Mouse (Mus musculus): ENCODE results near the gene Gm49354. TPM values are rescaled to one million over a fixed set of nuclear protein-coding genes. Genes with fewer than 3 reads are reported as not detected.

Gm49354 gene
- polyA plus RNA-seq, 1 experiment from 2014 or later = not detected

GRCm38 (mm10) chr13:59775168-59775567 lies 6.9 kb downstream of the Gm49354 start:
- Histone ChIP-seq H3K4me2 (ENCODE audit: low read depth, low read length) (no peak overlapping the region), H3K4me3 (ENCODE audit: low read depth, low read length) (no peak overlapping the region), H3K4me1 (ENCODE audit: control insufficient read depth, insufficient read depth, low read length) (no peaks in the 10 kb centered on the region), H3K36me3 (replicated peaks; ENCODE audit: control insufficient read depth, insufficient read depth, low read depth, low read length) (peaks cover 8% of the 10 kb centered on the region), H3K9ac (replicated peaks; ENCODE audit: low read length) (no peak overlapping the region), H3K27me3 (ENCODE audit: control insufficient read depth, insufficient read depth, low read length) (no peaks in the 10 kb centered on the region), H3K27ac (replicated peaks; ENCODE audit: low read depth, low read length) (no peak overlapping the region), H3K9me3 (replicated peaks; ENCODE audit: control insufficient read depth, low read length) (no peaks in the 10 kb centered on the region)
- WGBS = 82% methylated on average over 3 of the region's 3 CpGs
- ATAC-seq (replicated peaks; ENCODE audit: insufficient number of reproducible peaks, low FRiP score, low TSS enrichment, low read depth) = no peak
- DNase-seq (ENCODE audit: low spot score) = no peak

- Histone ChIP-seq H3K4me2 (ENCODE audit: low read depth, low read length) (no peak overlapping the region), H3K27ac (replicated peaks; ENCODE audit: low read depth, low read length) (no peak overlapping the region), H3K36me3 (replicated peaks; ENCODE audit: control insufficient read depth, insufficient read depth, low read depth, low read length) (no peaks in the 10 kb centered on the region; the same call in 1 of the 2 replicates), H3K9me3 (replicated peaks; ENCODE audit: control insufficient read depth, low read length) (no peaks in the 10 kb centered on the region), H3K4me3 (ENCODE audit: low read depth, low read length) (no peak overlapping the region), H3K4me1 (ENCODE audit: control insufficient read depth, insufficient read depth, low read length) (no peaks in the 10 kb centered on the region; the same call in 1 of the 2 replicates), H3K9ac (replicated peaks; ENCODE audit: low read length) (no peak overlapping the region), H3K27me3 (ENCODE audit: control insufficient read depth, insufficient read depth, low read length) (no peaks in the 10 kb centered on the region)
- DNase-seq (ENCODE audit: low spot score) = peak; percentile 13
- 53% methylated on average over 9 of the region's 9 CpGs for WGBS
- ATAC-seq (replicated peaks; ENCODE audit: insufficient number of reproducible peaks, low FRiP score, low TSS enrichment, low read depth) = no peak
These were observed 10.8 kb downstream of the Gm49354 start for GRCm38 (mm10) chr13:59771257-59771656.

- 73% methylated on average over 9 of the region's 9 CpGs for WGBS
- peak overlapping the region; percentile 92; the same call in 1 of the 2 replicates for H3K27ac ChIP-seq (replicated peaks; ENCODE audit: low read depth, low read length)
- no peaks in the 10 kb centered on the region; the same call in 1 of the 2 replicates for H3K4me1 ChIP-seq (ENCODE audit: control insufficient read depth, insufficient read depth, low read length)
- no peak overlapping the region for H3K4me2 ChIP-seq (ENCODE audit: low read depth, low read length)
- peak overlapping the region; percentile 72; the same call in 1 of the 2 replicates for H3K9ac ChIP-seq (replicated peaks; ENCODE audit: low read length)
- no peaks in the 10 kb centered on the region for H3K27me3 ChIP-seq (ENCODE audit: control insufficient read depth, insufficient read depth, low read length)
- no peak for DNase-seq (ENCODE audit: low spot score)
- H3K36me3 ChIP-seq (replicated peaks; ENCODE audit: control insufficient read depth, insufficient read depth, low read depth, low read length) = no peaks in the 10 kb centered on the region; the same call in 1 of the 2 replicates
- H3K9me3 ChIP-seq (replicated peaks; ENCODE audit: control insufficient read depth, low read length) = no peaks in the 10 kb centered on the region
- no peak for ATAC-seq (replicated peaks; ENCODE audit: insufficient number of reproducible peaks, low FRiP score, low TSS enrichment, low read depth)
- peak overlapping the region; percentile 83 for H3K4me3 ChIP-seq (ENCODE audit: low read depth, low read length)
These were observed 11.2 kb downstream of the Gm49354 start for GRCm38 (mm10) chr13:59770847-59771246.

GRCm38 (mm10) chr13:59770164-59770562 lies 11.9 kb downstream of the Gm49354 start:
- ATAC-seq (replicated peaks; ENCODE audit: insufficient number of reproducible peaks, low FRiP score, low TSS enrichment, low read depth) (peak; percentile 86), DNase-seq (ENCODE audit: low spot score) (peak; percentile 92)
- Histone ChIP-seq H3K4me2 (ENCODE audit: low read depth, low read length) (peak overlapping the region; percentile 73), H3K9me3 (replicated peaks; ENCODE audit: control insufficient read depth, low read length) (no peaks in the 10 kb centered on the region), H3K4me1 (ENCODE audit: control insufficient read depth, insufficient read depth, low read length) (no peaks in the 10 kb centered on the region; the same call in 1 of the 2 replicates), H3K27ac (replicated peaks; ENCODE audit: low read depth, low read length) (peak overlapping the region; percentile 92), H3K9ac (replicated peaks; ENCODE audit: low read length) (peak overlapping the region; percentile 72), H3K27me3 (ENCODE audit: control insufficient read depth, insufficient read depth, low read length) (no peaks in the 10 kb centered on the region), H3K36me3 (replicated peaks; ENCODE audit: control insufficient read depth, insufficient read depth, low read depth, low read length) (no peaks in the 10 kb centered on the region; the same call in 1 of the 2 replicates), H3K4me3 (ENCODE audit: low read depth, low read length) (peak overlapping the region; percentile 83)
- under 1% methylated on average over 28 of the region's 28 CpGs for WGBS

- H3K36me3 ChIP-seq (replicated peaks; ENCODE audit: control insufficient read depth, insufficient read depth, low read depth, low read length) = no peaks in the 10 kb centered on the region; the same call in 1 of the 2 replicates
- no peaks in the 10 kb centered on the region for H3K27me3 ChIP-seq (ENCODE audit: control insufficient read depth, insufficient read depth, low read length)
- ATAC-seq (replicated peaks; ENCODE audit: insufficient number of reproducible peaks, low FRiP score, low TSS enrichment, low read depth) = peak; percentile 97
- H3K4me1 ChIP-seq (ENCODE audit: control insufficient read depth, insufficient read depth, low read length) = no peaks in the 10 kb centered on the region; the same call in 1 of the 2 replicates
- no peaks in the 10 kb centered on the region for H3K9me3 ChIP-seq (replicated peaks; ENCODE audit: control insufficient read depth, low read length)
- under 1% methylated on average over 86 of the region's 91 CpGs for WGBS
- H3K4me2 ChIP-seq (ENCODE audit: low read depth, low read length) = peak within 1 kb of the TSS; percentile 74
- H3K4me3 ChIP-seq (ENCODE audit: low read depth, low read length) = peak within 1 kb of the TSS; percentile 83
- peak within 1 kb of the TSS; percentile 85 for H3K9ac ChIP-seq (replicated peaks; ENCODE audit: low read length)
- peak; percentile 98 for DNase-seq (ENCODE audit: low spot score)
- peak within 1 kb of the TSS; percentile 92 for H3K27ac ChIP-seq (replicated peaks; ENCODE audit: low read depth, low read length)
These were observed 12.5 kb downstream of the Gm49354 start, which contains the start of gene Isca1 for GRCm38 (mm10) chr13:59769296-59770163. Isca1 (minus strand) TSS chr13:59769810.

GRCm38 (mm10) chr13:59768531-59768930 lies 13.5 kb downstream of the Gm49354 start:
- DNase-seq (ENCODE audit: low spot score) = no peak
- no peaks in the 10 kb centered on the region; the same call in 1 of the 2 replicates for H3K4me1 ChIP-seq (ENCODE audit: control insufficient read depth, insufficient read depth, low read length)
- peak overlapping the region; percentile 83 for H3K4me3 ChIP-seq (ENCODE audit: low read depth, low read length)
- 49% methylated on average over 13 of the region's 13 CpGs for WGBS
- no peaks in the 10 kb centered on the region for H3K36me3 ChIP-seq (replicated peaks; ENCODE audit: control insufficient read depth, insufficient read depth, low read depth, low read length)
- peak overlapping the region; percentile 74 for H3K4me2 ChIP-seq (ENCODE audit: low read depth, low read length)
- H3K27me3 ChIP-seq (ENCODE audit: control insufficient read depth, insufficient read depth, low read length) = no peaks in the 10 kb centered on the region
- H3K27ac ChIP-seq (replicated peaks; ENCODE audit: low read depth, low read length) = no peak overlapping the region
- no peaks in the 10 kb centered on the region for H3K9me3 ChIP-seq (replicated peaks; ENCODE audit: control insufficient read depth, low read length)
- H3K9ac ChIP-seq (replicated peaks; ENCODE audit: low read length) = peak overlapping the region; percentile 37
- ATAC-seq (replicated peaks; ENCODE audit: insufficient number of reproducible peaks, low FRiP score, low TSS enrichment, low read depth) = no peak

- 84% methylated on average over 11 of the region's 11 CpGs for WGBS
- Histone ChIP-seq H3K36me3 (replicated peaks; ENCODE audit: control insufficient read depth, insufficient read depth, low read depth, low read length) (no peaks in the 10 kb centered on the region), H3K27me3 (ENCODE audit: control insufficient read depth, insufficient read depth, low read length) (no peaks in the 10 kb centered on the region), H3K4me1 (ENCODE audit: control insufficient read depth, insufficient read depth, low read length) (no peaks in the 10 kb centered on the region; the same call in 1 of the 2 replicates), H3K9me3 (replicated peaks; ENCODE audit: control insufficient read depth, low read length) (no peaks in the 10 kb centered on the region), H3K4me2 (ENCODE audit: low read depth, low read length) (no peak overlapping the region; the same call in 1 of the 2 replicates), H3K9ac (replicated peaks; ENCODE audit: low read length) (no peak overlapping the region; the same call in 1 of the 2 replicates), H3K4me3 (ENCODE audit: low read depth, low read length) (no peak overlapping the region), H3K27ac (replicated peaks; ENCODE audit: low read depth, low read length) (no peak overlapping the region)
- ATAC-seq (replicated peaks; ENCODE audit: insufficient number of reproducible peaks, low FRiP score, low TSS enrichment, low read depth) = no peak
- DNase-seq (ENCODE audit: low spot score) = no peak
These were observed 15.1 kb downstream of the Gm49354 start for GRCm38 (mm10) chr13:59766786-59767515.
